Mouse (Mus musculus) brain, embryonic 14.5 days (tissue): Measurements from ENCODE around the gene Heyl.

Experiments used
- CTCF ChIP-seq: fragments of 200-500 bp; IDR thresholded peaks from 2 replicates; pipeline ENCODE4 v1.5.1; 2012; ENCODE audit warnings: inconsistent platforms, mild to moderate bottlenecking, moderate library complexity, borderline replicate concordance; ENCODE audit not compliant: insufficient read depth, insufficient read length; ENCODE audit errors: extremely low read depth
- POLR2A ChIP-seq: fragments of 200-500 bp; IDR thresholded peaks from 2 replicates; pipeline ENCODE4 v1.6.1; 2012; ENCODE audit warnings: mild to moderate bottlenecking, inconsistent platforms, borderline replicate concordance; ENCODE audit not compliant: poor library complexity, insufficient read depth, insufficient read length, severe bottlenecking; ENCODE audit errors: extremely low read depth

GRCm38 (mm10) chr4:123193791-123194190 is 39.6 kb upstream of the Heyl start:
- no peak for TF ChIP-seq CTCF
- no peak for TF ChIP-seq POLR2A
